Mouse (Mus musculus) lung, embryonic 15.5 days (tissue): ENCODE results near the gene Kcnj6. TPM values are rescaled to one million over a fixed set of nuclear protein-coding genes. Genes with fewer than 3 reads are reported as not detected.

Source experiments
- ATAC-seq: fragments of 200-750 bp; cut with Nextera tagmentation; 2 replicates; pipeline ENCODE4 v1.8.0; 2017; ENCODE audit warnings: moderate number of reproducible peaks, borderline replicate concordance; ENCODE audit not compliant: low FRiP score, low TSS enrichment; ENCODE audit errors: extremely low read depth
- H3K27ac ChIP-seq: fragments of 300-500 bp; sonication (generic); 2 replicates; pipeline ENCODE4 v1.5.1; 2015; ENCODE audit warnings: moderate library complexity, mild to moderate bottlenecking, inconsistent platforms
- H3K27me3 ChIP-seq: fragments of 300-500 bp; sonication (generic); 2 replicates; pipeline ENCODE4 v1.6.1; 2015; ENCODE audit warnings: inconsistent platforms
- H3K36me3 ChIP-seq: fragments of 300-500 bp; sonication (generic); 2 replicates; pipeline ENCODE4 v1.6.1; 2015; ENCODE audit warnings: inconsistent platforms
- H3K4me1 ChIP-seq: fragments of 300-500 bp; sonication (generic); 2 replicates; pipeline ENCODE4 v1.6.1; 2015; ENCODE audit warnings: inconsistent platforms
- H3K4me2 ChIP-seq: fragments of 300-500 bp; sonication (generic); 2 replicates; pipeline ENCODE4 v1.6.1; 2015; ENCODE audit warnings: inconsistent platforms, mild to moderate bottlenecking, moderate library complexity
- H3K4me3 ChIP-seq: fragments of 300-500 bp; sonication (generic); 2 replicates; pipeline ENCODE4 v1.5.1; 2015; ENCODE audit warnings: mild to moderate bottlenecking, inconsistent platforms
- H3K9ac ChIP-seq: fragments of 300-500 bp; sonication (generic); 2 replicates; pipeline ENCODE4 v1.6.1; 2015; ENCODE audit warnings: inconsistent platforms
- H3K9me3 ChIP-seq: fragments of 300-500 bp; sonication (generic); 2 replicates; pipeline ENCODE4 v1.6.1; 2016; ENCODE audit warnings: inconsistent platforms
- WGBS: fragments of 180-500 bp; shearing (Covaris S2); methylation state at CpG from one replicate; pipeline ENCODE4 v1.1.7; 2015; 5-methylcytosine and 5-hydroxymethylcytosine counted together
- polyA plus RNA-seq: library from polyadenylated mRNA; unstranded; fragments of >200 nt; fragmentation: Nextera tagmentation; extraction: Ambion mirVana; gene quantifications from 2 replicates; pipeline ENCODE4 v1.2.1, GENCODE M21; 2015

Kcnj6 gene
- polyA plus RNA-seq, 1 experiment from 2014 or later, result not detected

DNA sequence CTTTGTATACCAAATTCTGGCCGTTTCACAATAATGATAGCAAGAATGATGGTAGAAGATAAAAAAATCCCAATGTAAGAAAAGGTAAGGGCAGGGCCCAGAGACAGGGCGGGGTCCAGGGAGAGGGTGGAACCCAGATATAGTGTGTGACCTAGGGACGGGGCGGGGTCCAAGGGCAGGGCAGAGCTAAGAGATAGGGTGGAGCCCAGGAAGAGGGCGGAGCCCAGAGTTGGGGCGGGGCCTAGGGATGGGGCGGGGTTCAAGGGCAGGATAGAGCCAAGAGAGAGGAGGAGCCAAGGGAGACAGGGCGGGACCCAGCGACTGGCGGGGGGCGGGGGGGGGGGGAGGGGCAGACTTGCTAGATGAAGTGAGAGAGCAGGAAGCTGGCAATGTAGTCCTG, 236.8 kb downstream of the Kcnj6 start:
- no peaks in the 10 kb centered on the region for H3K36me3 ChIP-seq
- no peaks in the 10 kb centered on the region for H3K9me3 ChIP-seq
- H3K27ac ChIP-seq, result no peak overlapping the region
- no peak overlapping the region for H3K4me2 ChIP-seq
- peak; percentile 39 for ATAC-seq
- no peak overlapping the region for H3K4me3 ChIP-seq
- H3K27me3 ChIP-seq, result no peaks in the 10 kb centered on the region
- peaks cover 9% of the 10 kb centered on the region for H3K4me1 ChIP-seq
- no peak overlapping the region for H3K9ac ChIP-seq
- 50% methylated on average over 6 of the region's 11 CpGs for WGBS

DNA sequence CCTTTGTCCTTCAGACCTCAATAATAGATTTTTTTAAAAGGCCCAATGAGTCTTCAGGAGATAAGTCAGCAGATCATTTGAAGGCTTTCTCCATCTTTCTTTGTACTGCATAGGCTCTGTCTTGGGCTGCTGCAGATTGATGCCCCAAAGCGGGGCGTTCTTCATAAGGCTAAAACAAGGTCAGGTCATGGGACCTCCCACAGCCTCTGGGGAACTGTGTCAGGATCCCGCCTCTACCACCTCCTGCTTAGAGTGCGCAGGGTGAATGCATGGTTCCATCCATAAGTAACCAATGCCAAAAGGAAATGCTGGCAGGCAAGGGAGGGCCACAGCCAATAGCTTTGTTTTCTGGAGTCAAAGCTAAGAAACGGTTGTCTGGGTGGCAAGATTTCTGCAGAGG, 237.7 kb downstream of the Kcnj6 start:
- H3K4me2 ChIP-seq, result no peak overlapping the region
- no peak for ATAC-seq
- H3K9ac ChIP-seq, result no peak overlapping the region
- no peaks in the 10 kb centered on the region for H3K36me3 ChIP-seq
- H3K27me3 ChIP-seq, result no peaks in the 10 kb centered on the region
- H3K4me3 ChIP-seq, result no peak overlapping the region
- H3K9me3 ChIP-seq, result no peaks in the 10 kb centered on the region
- peaks cover 5% of the 10 kb centered on the region; the same call in 1 of the 2 replicates for H3K4me1 ChIP-seq
- H3K27ac ChIP-seq, result no peak overlapping the region
- 81% methylated on average over 5 of the region's 5 CpGs for WGBS

DNA sequence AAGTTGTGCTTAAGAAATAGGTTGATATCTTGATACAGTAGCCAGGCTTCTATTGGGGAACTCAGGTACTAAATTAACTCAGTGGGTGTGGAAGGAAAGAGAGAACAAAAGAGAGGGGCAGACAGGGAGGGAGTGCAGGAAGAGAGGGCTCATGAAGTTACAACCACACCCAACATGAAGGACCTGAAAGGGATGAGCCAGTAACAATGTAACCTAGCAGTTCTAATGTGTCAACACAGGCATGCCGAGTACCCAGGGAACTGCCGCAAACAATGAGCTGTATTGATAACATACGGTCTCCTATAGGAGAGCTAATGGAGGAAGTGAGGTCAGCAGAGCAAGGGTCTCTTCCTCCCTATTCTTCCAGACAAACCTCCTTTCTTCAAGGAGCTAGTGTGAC, 238.9 kb downstream of the Kcnj6 start:
- Histone ChIP-seq H3K27ac (no peak overlapping the region), H3K36me3 (no peaks in the 10 kb centered on the region), H3K27me3 (no peaks in the 10 kb centered on the region), H3K4me1 (peaks cover 7% of the 10 kb centered on the region; the same call in 1 of the 2 replicates), H3K9ac (no peak overlapping the region), H3K4me2 (no peak overlapping the region), H3K4me3 (no peak overlapping the region), H3K9me3 (no peaks in the 10 kb centered on the region)
- 30% methylated on average over 3 of the region's 3 CpGs for WGBS
- ATAC-seq, result no peak

DNA sequence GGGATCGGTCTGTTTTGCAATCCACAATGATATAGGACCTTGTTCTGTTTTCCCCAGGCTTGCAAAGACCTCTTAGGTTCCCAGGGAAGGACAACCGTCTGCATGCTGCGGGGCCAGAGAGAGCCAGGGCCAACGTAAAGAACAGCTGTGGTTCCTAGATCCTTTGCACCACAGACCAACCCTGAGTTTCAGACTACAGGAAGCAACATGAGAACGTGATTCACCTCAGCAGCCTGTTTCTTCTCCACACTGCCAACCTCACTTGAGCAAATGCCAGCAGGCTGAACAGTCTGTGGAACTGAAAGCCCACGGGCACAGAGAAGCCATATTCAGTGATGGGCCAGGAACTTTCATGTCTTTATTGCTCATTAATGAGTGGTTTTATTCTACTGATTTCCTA, 241.1 kb downstream of the Kcnj6 start:
- H3K4me3 ChIP-seq, result no peak overlapping the region
- ATAC-seq, result no peak
- peaks cover 19% of the 10 kb centered on the region for H3K4me1 ChIP-seq
- H3K9me3 ChIP-seq, result no peaks in the 10 kb centered on the region
- H3K9ac ChIP-seq, result no peak overlapping the region
- H3K4me2 ChIP-seq, result no peak overlapping the region
- 51% methylated on average over 6 of the region's 6 CpGs for WGBS
- H3K27ac ChIP-seq, result no peak overlapping the region
- H3K36me3 ChIP-seq, result no peaks in the 10 kb centered on the region
- H3K27me3 ChIP-seq, result no peaks in the 10 kb centered on the region

DNA sequence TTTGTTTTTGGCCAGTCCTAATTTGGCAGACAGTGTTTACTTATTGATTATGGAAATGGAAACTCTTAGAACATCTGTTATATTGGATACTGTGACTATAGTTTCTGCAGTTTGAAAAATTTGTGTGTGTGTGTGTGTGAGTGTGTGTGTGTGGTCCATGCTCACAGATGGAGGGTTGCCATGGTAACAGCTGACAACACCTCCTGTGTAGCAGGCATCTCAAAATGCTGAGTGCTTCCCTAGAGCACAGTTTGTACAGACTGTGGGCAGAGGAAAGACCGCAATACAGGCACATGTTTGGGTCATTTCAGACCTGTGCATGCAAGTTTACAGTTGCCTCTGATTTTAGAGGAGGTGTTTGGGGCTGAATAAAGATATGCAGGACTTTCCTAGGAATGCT, 244.0 kb downstream of the Kcnj6 start:
- H3K4me3 ChIP-seq, result no peak overlapping the region
- no peak overlapping the region for H3K27ac ChIP-seq
- WGBS, result 62% methylated on average over 1 of the region's 1 CpGs
- no peaks in the 10 kb centered on the region for H3K36me3 ChIP-seq
- H3K9me3 ChIP-seq, result no peaks in the 10 kb centered on the region
- no peak for ATAC-seq
- no peak overlapping the region for H3K9ac ChIP-seq
- peaks cover 19% of the 10 kb centered on the region for H3K4me1 ChIP-seq
- no peaks in the 10 kb centered on the region for H3K27me3 ChIP-seq
- H3K4me2 ChIP-seq, result no peak overlapping the region

DNA sequence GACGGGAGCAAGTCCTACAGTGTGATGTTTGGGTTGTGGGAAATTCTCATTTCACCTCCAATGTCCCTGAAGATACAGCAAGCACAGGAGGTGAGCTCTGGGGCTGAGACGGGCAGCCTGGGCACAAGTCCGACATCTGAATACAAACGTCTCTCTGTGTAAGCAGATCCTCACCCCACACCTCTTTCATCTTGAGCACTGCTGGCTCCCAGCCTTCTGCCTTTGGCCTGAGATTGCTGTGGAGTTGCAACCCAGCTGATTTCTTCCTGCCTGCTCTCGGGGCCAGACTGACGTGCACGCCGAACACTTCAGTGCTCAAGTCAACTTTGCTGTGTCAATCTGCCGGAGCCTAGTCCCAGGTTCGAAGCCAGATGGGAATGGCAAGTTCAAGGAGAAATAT, 244.7 kb downstream of the Kcnj6 start:
- H3K27me3 ChIP-seq, result no peaks in the 10 kb centered on the region
- H3K4me2 ChIP-seq, result no peak overlapping the region
- 9% methylated on average over 10 of the region's 10 CpGs for WGBS
- no peak overlapping the region for H3K9ac ChIP-seq
- no peak overlapping the region for H3K4me3 ChIP-seq
- H3K4me1 ChIP-seq, result peaks cover 19% of the 10 kb centered on the region
- H3K27ac ChIP-seq, result peak overlapping the region; percentile 61
- H3K9me3 ChIP-seq, result no peaks in the 10 kb centered on the region
- peak; percentile 80; the same call in 1 of the 2 replicates for ATAC-seq
- H3K36me3 ChIP-seq, result no peaks in the 10 kb centered on the region

DNA sequence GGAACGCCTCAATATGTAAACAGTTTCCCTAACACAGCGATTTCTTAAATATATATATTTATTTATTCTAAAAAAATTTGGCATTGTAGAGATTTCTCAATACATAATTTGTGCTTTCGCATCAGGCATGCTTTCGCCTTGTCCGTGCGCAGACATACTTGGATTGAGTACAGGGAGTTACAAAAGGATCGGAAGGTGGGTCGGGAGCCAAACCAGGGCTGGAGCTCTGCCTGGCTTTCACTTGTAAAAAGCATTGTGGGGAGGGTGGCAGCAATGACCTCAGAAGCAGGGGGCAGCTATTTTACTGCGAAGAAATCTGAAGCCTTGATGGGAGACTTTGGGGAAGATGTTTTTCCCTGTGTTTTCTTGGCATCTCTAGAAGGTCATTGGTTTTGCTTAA, 252.5 kb downstream of the Kcnj6 start:
- WGBS, result 54% methylated on average over 9 of the region's 9 CpGs
- Histone ChIP-seq H3K4me3 (no peak overlapping the region), H3K4me2 (0 out of 2 replicates have a peak overlapping the region, but pooled peaks have one; percentile 13), H3K36me3 (no peaks in the 10 kb centered on the region), H3K4me1 (peaks cover 15% of the 10 kb centered on the region), H3K9me3 (no peaks in the 10 kb centered on the region), H3K27me3 (no peaks in the 10 kb centered on the region), H3K9ac (no peak overlapping the region), H3K27ac (peak overlapping the region; percentile 70)
- ATAC-seq, result peak; percentile 44; the same call in 1 of the 2 replicates

DNA sequence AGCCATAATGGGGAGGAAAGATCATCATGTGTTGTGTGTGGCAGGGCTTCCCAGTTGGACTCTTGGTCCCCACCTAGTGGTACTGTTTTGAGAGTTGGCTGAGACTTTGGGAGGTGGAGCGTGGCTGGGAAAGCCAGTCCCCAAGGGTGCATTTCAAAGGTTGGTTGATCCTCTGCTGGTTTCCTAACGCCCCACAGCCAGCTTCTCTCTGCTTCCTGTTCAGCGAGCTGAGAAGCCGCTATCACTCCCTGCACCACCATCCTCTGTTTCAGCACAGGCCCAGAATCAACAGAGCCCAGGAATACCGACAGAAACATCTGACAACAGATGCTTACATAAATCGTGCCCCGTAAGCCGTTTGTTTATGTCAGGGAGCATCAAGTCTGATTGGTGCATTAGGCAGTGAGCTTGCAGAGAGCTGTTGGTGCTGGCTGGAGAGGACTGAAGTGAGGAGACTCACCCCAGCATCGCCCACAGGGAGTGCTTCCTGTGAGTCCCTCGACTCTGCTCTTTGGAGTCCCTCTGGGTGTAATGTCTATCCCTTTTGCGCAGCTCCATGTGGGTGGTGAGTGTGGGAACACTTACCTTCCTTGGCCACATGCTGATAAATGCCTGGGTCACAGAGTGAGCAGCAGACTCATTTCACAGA, 253.5 kb downstream of the Kcnj6 start:
- no peaks in the 10 kb centered on the region for H3K27me3 ChIP-seq
- peak overlapping the region; percentile 20 for H3K27ac ChIP-seq
- no peaks in the 10 kb centered on the region for H3K9me3 ChIP-seq
- ATAC-seq, result peak; percentile 62
- peaks cover 15% of the 10 kb centered on the region for H3K4me1 ChIP-seq
- H3K4me2 ChIP-seq, result peak overlapping the region; percentile 35
- no peaks in the 10 kb centered on the region for H3K36me3 ChIP-seq
- 4% methylated on average over 11 of the region's 11 CpGs for WGBS
- peak overlapping the region; percentile 17 for H3K4me3 ChIP-seq
- no peak overlapping the region for H3K9ac ChIP-seq

DNA sequence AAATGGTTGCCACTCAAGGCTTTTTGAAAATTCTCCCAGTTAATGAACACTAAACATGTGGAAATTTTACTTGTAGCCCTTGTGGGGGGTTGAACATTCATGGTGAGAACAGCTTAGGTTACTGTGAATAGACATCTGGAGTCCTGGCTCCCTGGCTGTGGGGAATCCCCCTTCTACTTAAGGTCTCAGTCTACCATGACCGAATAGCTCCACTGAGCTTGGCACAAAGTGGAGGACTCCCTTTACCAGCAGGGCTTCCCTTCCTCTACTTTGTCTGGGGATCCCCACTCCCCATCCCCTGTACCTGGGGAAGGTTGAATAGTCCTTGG, 260.2 kb downstream of the Kcnj6 start:
- no peaks in the 10 kb centered on the region for H3K36me3 ChIP-seq
- no peak overlapping the region for H3K4me3 ChIP-seq
- H3K4me1 ChIP-seq, result no peaks in the 10 kb centered on the region
- WGBS, result 95% methylated on average over 1 of the region's 1 CpGs
- no peak overlapping the region for H3K9ac ChIP-seq
- no peaks in the 10 kb centered on the region for H3K9me3 ChIP-seq
- H3K27me3 ChIP-seq, result no peaks in the 10 kb centered on the region
- no peak for ATAC-seq
- no peak overlapping the region for H3K4me2 ChIP-seq
- no peak overlapping the region for H3K27ac ChIP-seq

DNA sequence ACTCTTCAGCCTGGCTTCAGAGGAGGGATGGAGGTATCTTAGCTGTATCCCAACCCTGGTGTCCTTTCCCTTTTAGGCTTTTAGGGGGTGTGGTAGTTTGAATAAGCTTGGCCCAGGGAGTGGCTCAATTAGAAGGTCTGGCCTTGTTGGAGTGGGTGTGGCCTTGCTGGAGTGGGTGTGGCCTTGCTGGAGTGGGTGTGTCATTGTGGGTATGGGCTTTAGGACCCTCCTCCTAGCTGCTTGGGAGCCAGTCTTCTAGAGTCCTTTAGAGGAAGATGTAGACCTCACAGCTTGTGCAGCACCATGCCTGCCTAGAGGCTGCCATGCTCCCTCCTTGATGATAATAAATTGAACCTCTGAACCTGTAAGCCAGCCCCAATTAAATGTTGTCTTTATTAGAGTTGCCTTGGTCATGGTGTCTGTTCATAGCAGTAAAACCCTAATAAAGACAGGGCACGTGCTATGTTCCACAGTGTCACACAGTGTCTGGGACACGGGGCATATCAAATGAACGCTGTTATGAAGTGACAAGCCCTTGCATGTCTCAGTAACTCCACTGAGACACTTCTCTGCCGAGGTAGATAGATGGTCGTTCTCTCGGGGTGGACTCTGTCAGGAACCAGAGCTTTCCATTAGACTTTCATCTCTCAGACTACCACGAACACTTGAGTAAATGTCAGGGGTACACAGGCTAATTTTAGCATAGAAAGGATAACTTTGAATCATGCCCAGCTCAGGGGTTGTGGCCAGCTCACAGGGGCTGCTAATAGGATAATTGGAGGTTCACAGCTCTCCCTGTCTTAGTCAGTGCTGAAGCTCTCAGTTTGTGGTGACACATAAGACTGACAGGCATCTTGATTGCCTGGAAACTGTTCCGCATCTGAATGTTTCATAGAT, 260.8 kb downstream of the Kcnj6 start:
- WGBS, result 76% methylated on average over 8 of the region's 8 CpGs
- no peak overlapping the region for H3K27ac ChIP-seq
- H3K9ac ChIP-seq, result no peak overlapping the region
- ATAC-seq, result no peak
- no peaks in the 10 kb centered on the region for H3K9me3 ChIP-seq
- no peak overlapping the region for H3K4me3 ChIP-seq
- H3K36me3 ChIP-seq, result no peaks in the 10 kb centered on the region
- H3K4me1 ChIP-seq, result no peaks in the 10 kb centered on the region
- no peak overlapping the region for H3K4me2 ChIP-seq
- no peaks in the 10 kb centered on the region for H3K27me3 ChIP-seq

DNA sequence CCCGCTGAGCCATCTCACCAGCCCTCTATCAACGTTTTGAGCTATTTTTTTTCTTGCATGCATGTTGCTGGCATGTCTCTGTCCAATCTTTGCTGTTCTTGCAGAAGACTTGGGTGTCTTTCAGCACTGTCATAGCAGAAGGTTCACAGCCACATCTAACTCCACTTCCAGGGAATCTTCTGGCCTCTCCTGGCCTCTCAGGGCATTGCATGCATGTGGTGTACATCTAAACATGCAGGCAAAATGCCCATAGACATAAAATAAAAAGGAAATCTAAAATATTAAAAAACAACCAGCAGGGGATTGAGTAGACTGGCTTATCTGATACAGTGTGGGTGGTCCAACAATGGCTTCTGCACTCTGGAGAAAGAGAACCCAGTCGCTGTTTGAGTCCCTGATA, 262.0 kb downstream of the Kcnj6 start:
- H3K9me3 ChIP-seq, result no peaks in the 10 kb centered on the region
- H3K36me3 ChIP-seq, result no peaks in the 10 kb centered on the region
- no peak overlapping the region for H3K9ac ChIP-seq
- no peaks in the 10 kb centered on the region for H3K27me3 ChIP-seq
- 52% methylated on average over 3 of the region's 3 CpGs for WGBS
- ATAC-seq, result no peak
- H3K4me3 ChIP-seq, result no peak overlapping the region
- H3K27ac ChIP-seq, result no peak overlapping the region
- H3K4me2 ChIP-seq, result no peak overlapping the region
- H3K4me1 ChIP-seq, result no peaks in the 10 kb centered on the region

DNA sequence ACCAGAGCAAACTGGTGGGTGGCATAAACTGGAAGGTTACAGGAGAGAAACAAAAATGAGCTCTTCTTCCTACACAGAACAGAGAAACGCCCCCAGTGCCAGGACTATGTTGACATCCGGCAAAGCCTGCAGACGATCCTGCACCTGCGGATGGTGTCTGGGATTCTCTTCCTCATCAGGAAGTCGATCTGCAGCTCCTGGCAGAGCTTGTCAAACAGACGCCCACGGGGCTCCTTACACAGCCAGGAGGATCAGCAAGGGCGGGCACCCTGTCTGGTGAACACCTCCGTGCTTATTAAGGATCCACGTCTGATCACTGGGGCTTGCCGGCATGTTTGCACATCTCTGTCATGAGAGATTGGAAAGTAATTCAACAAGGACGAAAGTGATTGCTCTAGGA, 266.5 kb downstream of the Kcnj6 start:
- ATAC-seq, result no peak
- no peak overlapping the region for H3K4me2 ChIP-seq
- no peaks in the 10 kb centered on the region for H3K4me1 ChIP-seq
- no peaks in the 10 kb centered on the region for H3K27me3 ChIP-seq
- WGBS, result 32% methylated on average over 12 of the region's 12 CpGs
- H3K27ac ChIP-seq, result no peak overlapping the region
- no peak overlapping the region for H3K9ac ChIP-seq
- H3K36me3 ChIP-seq, result no peaks in the 10 kb centered on the region
- no peak overlapping the region for H3K4me3 ChIP-seq
- H3K9me3 ChIP-seq, result no peaks in the 10 kb centered on the region
